Mouse (Mus musculus) stomach, embryonic 15.5 days (tissue): ENCODE results near the gene Tead3. TPM values are rescaled to one million over a fixed set of nuclear protein-coding genes. Genes with fewer than 3 reads are reported as not detected.
A peak's percentile ranks its signal among the peaks of the same experiment; 100 is the strongest.

Experiments used
- ATAC-seq: fragments of 200-750 bp; cut with Nextera tagmentation; 2 replicates; pipeline ENCODE4 v1.8.0; 2017; ENCODE audit warnings: low read depth, moderate number of reproducible peaks, moderate TSS enrichment; ENCODE audit not compliant: insufficient read depth, low FRiP score
- H3K27ac ChIP-seq: fragments of 300-500 bp; sonication (generic); 2 replicates; pipeline ENCODE4 v1.5.1; 2015; ENCODE audit warnings: mild to moderate bottlenecking, inconsistent platforms
- H3K27me3 ChIP-seq: fragments of 300-500 bp; sonication (generic); replicated peaks from 2 replicates; pipeline ENCODE4 v1.6.1; 2015; ENCODE audit warnings: inconsistent platforms
- H3K36me3 ChIP-seq: fragments of 300-500 bp; sonication (generic); 2 replicates; pipeline ENCODE4 v1.6.1; 2015; ENCODE audit warnings: inconsistent platforms
- H3K4me1 ChIP-seq: fragments of 300-500 bp; sonication (generic); 2 replicates; pipeline ENCODE4 v1.6.1; 2015; ENCODE audit warnings: inconsistent platforms
- H3K4me2 ChIP-seq: fragments of 300-500 bp; sonication (generic); 2 replicates; pipeline ENCODE4 v1.6.1; 2015; ENCODE audit warnings: mild to moderate bottlenecking, inconsistent platforms
- H3K4me3 ChIP-seq: fragments of 300-500 bp; sonication (generic); replicated peaks from 2 replicates; pipeline ENCODE4 v1.5.1; 2015; ENCODE audit warnings: inconsistent platforms
- H3K9ac ChIP-seq: fragments of 300-500 bp; sonication (generic); 2 replicates; pipeline ENCODE4 v1.6.1; 2015; ENCODE audit warnings: inconsistent platforms
- H3K9me3 ChIP-seq: fragments of 300-500 bp; sonication (generic); 2 replicates; pipeline ENCODE4 v1.6.1; 2016; ENCODE audit warnings: inconsistent platforms
- WGBS: fragments of 180-500 bp; shearing (Covaris S2); methylation state at CpG from one replicate; pipeline ENCODE4 v1.1.7; 2015; 5-methylcytosine and 5-hydroxymethylcytosine counted together
- polyA plus RNA-seq: library from polyadenylated mRNA; unstranded; fragments of >200 nt; fragmentation: Nextera tagmentation; extraction: Ambion mirVana; gene quantifications from 2 replicates; pipeline ENCODE4 v1.2.1, GENCODE M21; 2015

The Tead3 gene
- polyA plus RNA-seq, 1 experiment from 2014 or later = 11.5 TPM

DNA sequence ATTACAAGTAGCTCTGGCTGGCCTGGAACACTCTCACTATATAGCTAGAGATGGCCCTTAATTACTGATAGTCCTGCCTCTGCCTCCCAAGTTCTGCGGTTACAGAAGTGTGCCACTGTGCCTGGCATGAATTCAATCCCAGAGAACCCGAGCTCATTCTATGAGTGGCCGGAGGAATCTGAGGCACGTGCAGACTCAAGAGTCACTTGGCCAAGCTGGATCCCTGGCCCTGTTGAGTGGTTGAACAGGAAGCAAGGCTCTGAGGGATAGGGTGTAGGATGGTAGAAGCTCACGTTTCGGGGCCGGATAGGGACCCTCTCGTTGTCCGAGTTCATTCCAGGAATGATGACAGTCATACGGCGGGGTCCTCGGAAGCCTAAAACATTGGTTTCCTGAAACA, 5.3 kb upstream of the Tead3 start:
- 87% methylated on average over 12 of the region's 12 CpGs for WGBS
- Histone ChIP-seq H3K9ac (no peak overlapping the region), H3K4me3 (no peak overlapping the region), H3K27me3 (0 out of 2 replicates have a peak, but pooled peaks cover 12% of the 10 kb centered on the region), H3K27ac (no peak overlapping the region), H3K4me2 (no peak overlapping the region), H3K36me3 (no peaks in the 10 kb centered on the region), H3K4me1 (peaks cover 14% of the 10 kb centered on the region), H3K9me3 (no peaks in the 10 kb centered on the region)
- ATAC-seq = no peak

- Histone ChIP-seq H3K4me1 (peaks cover 33% of the 10 kb centered on the region), H3K4me3 (peak overlapping the region; percentile 89), H3K4me2 (peak overlapping the region; percentile 87), H3K9ac (no peak overlapping the region), H3K27me3 (no peaks in the 10 kb centered on the region), H3K36me3 (no peaks in the 10 kb centered on the region), H3K27ac (peak overlapping the region; percentile 100; the same call in 1 of the 2 replicates), H3K9me3 (no peaks in the 10 kb centered on the region)
- WGBS = 24% methylated on average over 11 of the region's 11 CpGs
- no peak for ATAC-seq
These were observed 1.4 kb upstream of the Tead3 start for GRCm38 (mm10) chr17:28352018-28352417.

DNA sequence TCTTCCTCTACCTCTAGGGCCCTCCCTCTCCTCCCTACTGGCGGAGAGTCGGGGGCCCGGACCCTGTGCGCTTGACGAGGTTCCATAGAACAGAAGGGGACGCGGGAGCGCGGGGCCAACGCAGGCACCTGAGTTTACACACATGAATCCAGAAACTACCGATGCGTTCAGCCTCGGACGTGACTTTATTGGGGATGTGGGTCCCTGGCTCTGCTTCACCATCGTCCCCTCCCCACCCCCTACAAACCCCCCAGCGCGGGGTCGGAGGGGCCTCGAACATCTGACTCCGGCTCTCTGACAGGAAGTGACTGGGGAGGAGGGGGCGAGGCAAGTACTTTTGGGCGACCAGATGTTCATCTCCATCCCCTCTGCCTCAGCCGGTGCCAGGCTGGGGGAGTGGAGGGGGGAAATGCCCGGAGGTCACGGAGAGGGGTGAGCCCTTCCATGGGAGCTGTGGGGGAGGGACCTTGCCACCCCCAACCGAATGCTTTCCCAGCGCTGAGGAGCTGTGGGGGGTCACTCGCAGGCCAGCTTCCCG, 805 bp upstream of the Tead3 start:
- no peak for ATAC-seq
- under 1% methylated on average over 29 of the region's 29 CpGs for WGBS
- peak overlapping the region; percentile 73 for H3K9ac ChIP-seq
- H3K9me3 ChIP-seq = no peaks in the 10 kb centered on the region
- H3K4me1 ChIP-seq = peaks cover 39% of the 10 kb centered on the region
- peak overlapping the region; percentile 89 for H3K4me3 ChIP-seq
- H3K27me3 ChIP-seq = no peaks in the 10 kb centered on the region
- H3K4me2 ChIP-seq = peak overlapping the region; percentile 87
- H3K36me3 ChIP-seq = no peaks in the 10 kb centered on the region
- peak overlapping the region; percentile 100 for H3K27ac ChIP-seq

- Histone ChIP-seq H3K4me3 (peak overlapping the region; percentile 89), H3K9ac (peak overlapping the region; percentile 98), H3K36me3 (no peaks in the 10 kb centered on the region), H3K27me3 (no peaks in the 10 kb centered on the region), H3K27ac (peak overlapping the region; percentile 100), H3K9me3 (no peaks in the 10 kb centered on the region), H3K4me2 (peak overlapping the region; percentile 87), H3K4me1 (peaks cover 53% of the 10 kb centered on the region)
- WGBS = under 1% methylated on average over 41 of the region's 54 CpGs
- ATAC-seq = peak; percentile 32
These were observed 634 bp downstream of the Tead3 start for GRCm38 (mm10) chr17:28349901-28350465.

DNA sequence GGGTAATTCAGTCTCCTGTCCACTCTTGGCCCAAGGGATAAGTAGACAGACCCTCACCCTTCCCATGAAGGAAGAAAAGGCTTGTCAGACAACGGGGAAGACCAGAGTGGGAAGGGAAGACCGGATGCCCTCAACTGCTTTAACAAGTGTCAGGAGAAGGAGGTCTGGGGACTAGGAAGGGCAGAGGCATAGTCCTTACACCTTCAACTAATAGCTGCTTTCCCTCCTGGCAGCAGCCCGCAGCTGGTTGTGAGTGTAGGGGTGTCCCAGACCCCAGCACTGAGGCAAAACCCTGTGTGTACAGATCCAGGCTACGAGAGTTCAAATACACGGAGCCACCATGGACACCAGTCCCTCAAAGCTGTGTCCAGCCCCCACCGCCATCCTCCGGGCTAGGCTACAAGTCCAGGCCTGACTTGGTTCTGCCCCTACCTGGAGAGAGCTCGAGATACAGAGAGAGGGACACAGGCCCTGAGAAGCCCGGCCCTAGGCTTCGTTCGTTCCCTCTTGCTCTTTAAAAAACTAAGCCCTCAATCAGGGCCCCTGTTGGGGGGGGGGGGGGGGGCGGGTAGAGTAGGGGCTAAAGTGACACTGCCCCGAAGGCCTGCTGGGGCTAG, 1.2 kb downstream of the Tead3 start:
- H3K27ac ChIP-seq = peak overlapping the region; percentile 100
- H3K36me3 ChIP-seq = no peaks in the 10 kb centered on the region
- H3K9me3 ChIP-seq = no peaks in the 10 kb centered on the region
- H3K4me3 ChIP-seq = peak overlapping the region; percentile 89
- H3K4me2 ChIP-seq = peak overlapping the region; percentile 87
- WGBS = 10% methylated on average over 13 of the region's 13 CpGs
- H3K9ac ChIP-seq = peak overlapping the region; percentile 98
- no peaks in the 10 kb centered on the region for H3K27me3 ChIP-seq
- peaks cover 59% of the 10 kb centered on the region for H3K4me1 ChIP-seq
- ATAC-seq = no peak

DNA sequence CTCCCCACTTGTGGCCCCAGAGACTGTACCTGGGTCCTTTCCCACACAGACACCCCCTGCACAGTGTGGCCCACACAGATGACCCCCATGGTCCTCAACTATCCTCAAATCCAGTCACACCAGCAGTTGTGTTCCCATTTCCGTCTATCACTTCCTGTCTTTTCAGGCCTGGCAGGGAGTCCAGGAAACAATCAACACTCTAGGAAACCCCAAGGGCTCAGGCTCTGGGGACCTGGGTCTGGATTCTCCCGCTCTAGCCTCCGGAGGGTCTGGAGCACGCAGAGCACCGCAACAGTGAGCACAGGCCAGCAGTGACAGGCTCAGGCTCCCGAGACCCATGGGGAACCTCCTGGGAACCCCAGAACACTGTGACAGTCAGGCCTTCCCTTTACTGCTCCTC, 2.4 kb downstream of the Tead3 start:
- no peak for ATAC-seq
- Histone ChIP-seq H3K27ac (peak overlapping the region; percentile 100), H3K36me3 (no peaks in the 10 kb centered on the region), H3K4me3 (peak overlapping the region; percentile 89), H3K4me1 (peaks cover 71% of the 10 kb centered on the region), H3K4me2 (peak overlapping the region; percentile 87), H3K9ac (peak overlapping the region; percentile 98; the same call in 1 of the 2 replicates), H3K27me3 (no peaks in the 10 kb centered on the region), H3K9me3 (no peaks in the 10 kb centered on the region)
- 36% methylated on average over 6 of the region's 6 CpGs for WGBS

DNA sequence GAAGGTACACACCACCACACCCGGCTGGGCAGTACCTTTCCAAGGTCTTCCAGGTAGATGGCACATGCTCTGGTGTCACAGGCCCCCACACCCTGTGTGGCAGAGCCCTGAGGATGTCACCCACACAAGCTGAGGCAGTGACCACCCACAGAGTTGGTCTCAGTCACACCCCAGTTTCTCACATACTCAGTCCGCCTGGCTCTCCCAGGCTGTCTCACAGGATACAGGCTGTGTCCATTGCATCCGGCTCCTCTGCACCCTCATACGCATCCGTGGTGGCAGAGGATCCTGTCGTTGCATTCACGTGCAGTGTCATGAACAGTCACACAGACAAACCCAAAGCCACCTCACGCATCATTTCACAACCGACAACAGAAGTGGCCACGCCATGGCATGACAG, 3.3 kb downstream of the Tead3 start:
- H3K27me3 ChIP-seq = no peaks in the 10 kb centered on the region
- no peaks in the 10 kb centered on the region for H3K9me3 ChIP-seq
- 0 out of 2 replicates have a peak overlapping the region, but pooled peaks have one; percentile 89 for H3K4me3 ChIP-seq
- ATAC-seq = no peak
- H3K27ac ChIP-seq = peak overlapping the region; percentile 9; the same call in 1 of the 2 replicates
- 75% methylated on average over 10 of the region's 10 CpGs for whole genome bisulfite sequencing
- H3K9ac ChIP-seq = no peak overlapping the region
- no peaks in the 10 kb centered on the region for H3K36me3 ChIP-seq
- peak overlapping the region; percentile 87; the same call in 1 of the 2 replicates for H3K4me2 ChIP-seq
- peaks cover 76% of the 10 kb centered on the region for H3K4me1 ChIP-seq

GRCm38 (mm10) chr17:28345882-28346281, 4.7 kb downstream of the Tead3 start:
- Histone ChIP-seq H3K36me3 (no peaks in the 10 kb centered on the region), H3K4me3 (peak overlapping the region; percentile 30), H3K27me3 (no peaks in the 10 kb centered on the region), H3K4me1 (peaks cover 79% of the 10 kb centered on the region), H3K9ac (0 out of 2 replicates have a peak overlapping the region, but pooled peaks have one; percentile 9), H3K27ac (peak overlapping the region; percentile 98), H3K9me3 (no peaks in the 10 kb centered on the region), H3K4me2 (peak overlapping the region; percentile 55)
- ATAC-seq = peak; percentile 2; the same call in 1 of the 2 replicates
- WGBS = 9% methylated on average over 10 of the region's 10 CpGs

DNA sequence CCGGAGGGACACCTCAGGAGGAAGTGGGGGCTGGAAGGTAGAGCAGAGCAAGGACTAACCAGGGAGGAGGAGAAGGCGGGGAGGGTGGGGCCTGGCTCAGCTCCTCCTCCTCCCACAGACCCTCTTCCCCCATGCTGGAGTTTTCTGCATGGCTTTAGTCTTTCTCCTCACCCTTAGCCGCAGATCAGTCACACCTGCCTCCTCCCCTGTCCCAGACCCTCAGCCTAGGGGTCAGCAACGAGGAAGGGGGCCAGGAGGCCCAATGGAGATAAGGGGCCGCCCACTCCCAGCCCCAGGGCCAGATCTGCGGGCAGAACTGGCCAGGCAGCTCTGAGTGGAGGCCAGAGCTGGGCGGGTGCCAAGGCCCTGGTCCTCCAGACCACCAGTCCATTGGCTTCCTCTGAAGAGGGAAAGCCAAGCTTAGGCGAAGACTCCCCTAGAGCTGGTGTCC, 5.3 kb downstream of the Tead3 start:
- 5% methylated on average over 8 of the region's 8 CpGs for WGBS
- ATAC-seq = peak; percentile 4; the same call in 1 of the 2 replicates
- peak overlapping the region; percentile 9; the same call in 1 of the 2 replicates for H3K9ac ChIP-seq

DNA sequence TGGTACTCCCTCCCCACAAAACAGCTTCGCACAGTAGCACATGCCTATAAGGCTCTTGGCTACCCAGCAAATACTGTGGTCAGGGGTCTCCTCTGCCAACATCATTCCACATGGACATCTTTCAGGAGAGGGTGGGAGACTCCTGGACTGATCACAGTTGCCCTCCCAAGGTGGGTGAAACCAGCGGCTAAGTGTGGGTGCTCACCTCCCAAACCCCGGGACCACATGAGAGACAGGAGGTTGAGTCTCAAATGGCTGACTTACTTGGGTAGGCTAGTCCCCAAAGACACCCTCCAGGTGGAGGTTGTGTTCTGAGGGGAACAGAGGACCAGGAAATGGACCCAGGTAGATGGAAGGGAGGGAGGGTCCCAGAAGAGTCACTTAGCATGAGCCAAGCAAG, 5.9 kb downstream of the Tead3 start:
- H3K27me3 ChIP-seq = no peaks in the 10 kb centered on the region
- ATAC-seq = no peak
- peak overlapping the region; percentile 98 for H3K27ac ChIP-seq
- H3K9me3 ChIP-seq = no peaks in the 10 kb centered on the region
- H3K36me3 ChIP-seq = peaks cover 5% of the 10 kb centered on the region; the same call in 1 of the 2 replicates
- WGBS = 47% methylated on average over 3 of the region's 3 CpGs
- H3K4me3 ChIP-seq = peak overlapping the region; percentile 30
- peak overlapping the region; percentile 55 for H3K4me2 ChIP-seq
- no peak overlapping the region for H3K9ac ChIP-seq
- peaks cover 91% of the 10 kb centered on the region for H3K4me1 ChIP-seq

More for the DNA sequence above, 5.3 kb downstream of the Tead3 start:
- Histone ChIP-seq H3K9me3 (no peaks in the 10 kb centered on the region), H3K27ac (peak overlapping the region; percentile 98), H3K36me3 (no peaks in the 10 kb centered on the region), H3K27me3 (no peaks in the 10 kb centered on the region), H3K4me1 (peaks cover 85% of the 10 kb centered on the region), H3K4me2 (peak overlapping the region; percentile 55), H3K4me3 (peak overlapping the region; percentile 30)

DNA sequence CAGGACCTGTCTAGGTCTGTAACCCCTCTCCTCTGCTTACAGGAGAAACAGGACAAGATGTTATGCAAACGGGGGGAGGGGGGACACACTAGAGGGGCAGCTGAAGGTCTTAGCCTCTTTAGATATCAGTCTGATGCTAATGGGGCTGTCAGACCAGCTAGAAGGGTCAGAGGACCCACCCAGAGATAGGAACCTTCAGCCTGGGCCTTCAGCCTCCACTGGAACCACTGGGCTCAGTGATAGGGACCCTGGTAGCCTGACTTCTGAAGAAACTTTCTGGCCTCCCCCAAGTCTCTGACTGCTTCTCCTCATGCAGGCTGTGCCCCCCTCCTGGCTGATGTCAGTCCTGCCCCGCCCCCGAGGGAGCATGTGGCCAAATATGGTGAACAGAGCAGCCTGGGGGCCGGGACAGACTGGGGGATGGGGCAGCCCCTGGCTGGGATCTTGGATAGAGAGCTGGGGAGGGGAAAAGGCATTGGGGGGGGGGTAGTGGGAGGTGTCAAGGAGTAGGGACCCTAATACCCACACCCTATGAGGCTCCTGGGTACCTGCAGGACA, 6.5 kb downstream of the Tead3 start:
- no peaks in the 10 kb centered on the region for H3K27me3 ChIP-seq
- 19% methylated on average over 4 of the region's 4 CpGs for WGBS
- ATAC-seq = no peak
- H3K4me2 ChIP-seq = peak overlapping the region; percentile 55
- H3K36me3 ChIP-seq = peaks cover 7% of the 10 kb centered on the region; the same call in 1 of the 2 replicates
- H3K4me1 ChIP-seq = peaks cover 93% of the 10 kb centered on the region
- H3K4me3 ChIP-seq = 0 out of 2 replicates have a peak overlapping the region, but pooled peaks have one; percentile 3
- no peaks in the 10 kb centered on the region for H3K9me3 ChIP-seq
- H3K9ac ChIP-seq = no peak overlapping the region
- peak overlapping the region; percentile 98 for H3K27ac ChIP-seq
